Mouse (Mus musculus): ENCODE measurements around the gene Poc1a. TPM values are rescaled to one million over a fixed set of nuclear protein-coding genes. Genes with fewer than 3 reads are reported as not detected.

The Poc1a gene
- total and polyA plus RNA-seq, 2 experiments from 2014 or later: 9.8 to 10.8 TPM

- H3K4me1 ChIP-seq (ENCODE audit: insufficient read depth, low read length): peaks cover 24% of the 10 kb centered on the region
- no peaks in the 10 kb centered on the region for H3K9me3 ChIP-seq (ENCODE audit: low read length)
- 0 out of 2 replicates have a peak overlapping the region, but pooled peaks have one; percentile 4 for H3K4me3 ChIP-seq (ENCODE audit: low read length)
- 35% methylated on average over 6 of the region's 6 CpGs for WGBS
- DNase-seq (ENCODE audit: low spot score) (peak; percentile 22), ATAC-seq (no peak)
- peak overlapping the region; percentile 33 for H3K9ac ChIP-seq (replicated peaks; ENCODE audit: low read length)
- peaks cover 16% of the 10 kb centered on the region for H3K36me3 ChIP-seq (ENCODE audit: insufficient read depth, low read length)
- H3K27me3 ChIP-seq (ENCODE audit: insufficient read depth, low read length): no peaks in the 10 kb centered on the region
- H3K4me2 ChIP-seq (ENCODE audit: low read depth, low read length): peak overlapping the region; percentile 98
- H3K27ac ChIP-seq: peak overlapping the region; percentile 36; the same call in 1 of the 2 replicates
- TF ChIP-seq CTCF (IDR thresholded peaks at IDR 0.05; ENCODE audit: low read depth): no peak
Observed at GRCm38 (mm10) chr9:106371776-106372175, 90.9 kb downstream of the Poc1a start.

GRCm38 (mm10) chr9:106372431-106373412, 91.9 kb downstream of the Poc1a start:
- ATAC-seq (no peak), DNase-seq (ENCODE audit: low spot score) (no peak)
- 91% methylated on average over 11 of the region's 11 CpGs for WGBS
- Histone ChIP-seq H3K4me3 (ENCODE audit: low read length) (no peak overlapping the region), H3K4me2 (ENCODE audit: low read depth, low read length) (peak overlapping the region; percentile 98), H3K27me3 (ENCODE audit: insufficient read depth, low read length) (no peaks in the 10 kb centered on the region), H3K36me3 (ENCODE audit: insufficient read depth, low read length) (peaks cover 20% of the 10 kb centered on the region), H3K9me3 (ENCODE audit: low read length) (no peaks in the 10 kb centered on the region), H3K27ac (no peak overlapping the region), H3K9ac (replicated peaks; ENCODE audit: low read length) (peak overlapping the region; percentile 9; the same call in 1 of the 2 replicates), H3K4me1 (ENCODE audit: insufficient read depth, low read length) (peaks cover 18% of the 10 kb centered on the region)
- TF ChIP-seq CTCF (IDR thresholded peaks at IDR 0.05; ENCODE audit: low read depth): no peak

- H3K9ac ChIP-seq (replicated peaks; ENCODE audit: low read length): no peak overlapping the region
- H3K4me2 ChIP-seq (ENCODE audit: low read depth, low read length): no peak overlapping the region
- H3K27ac ChIP-seq: no peak overlapping the region
- WGBS: 68% methylated on average over 7 of the region's 7 CpGs
- no peak for DNase-seq (ENCODE audit: low spot score)
- no peak for TF ChIP-seq CTCF (IDR thresholded peaks at IDR 0.05; ENCODE audit: low read depth)
- H3K9me3 ChIP-seq (ENCODE audit: low read length): no peaks in the 10 kb centered on the region
- H3K4me3 ChIP-seq (ENCODE audit: low read length): no peak overlapping the region
- ATAC-seq: no peak
- no peaks in the 10 kb centered on the region for H3K27me3 ChIP-seq (ENCODE audit: insufficient read depth, low read length)
- H3K36me3 ChIP-seq (ENCODE audit: insufficient read depth, low read length): peaks cover 20% of the 10 kb centered on the region
- H3K4me1 ChIP-seq (ENCODE audit: insufficient read depth, low read length): peaks cover 18% of the 10 kb centered on the region
Observed at GRCm38 (mm10) chr9:106373973-106374372, 93.1 kb downstream of the Poc1a start.

- WGBS: 73% methylated on average over 8 of the region's 8 CpGs
- Histone ChIP-seq H3K36me3 (ENCODE audit: insufficient read depth, low read length) (peaks cover 20% of the 10 kb centered on the region), H3K27me3 (ENCODE audit: insufficient read depth, low read length) (no peaks in the 10 kb centered on the region), H3K9ac (replicated peaks; ENCODE audit: low read length) (no peak overlapping the region), H3K27ac (no peak overlapping the region), H3K4me3 (ENCODE audit: low read length) (no peak overlapping the region), H3K4me2 (ENCODE audit: low read depth, low read length) (no peak overlapping the region), H3K9me3 (ENCODE audit: low read length) (no peaks in the 10 kb centered on the region), H3K4me1 (ENCODE audit: insufficient read depth, low read length) (peaks cover 3% of the 10 kb centered on the region; the same call in 1 of the 2 replicates)
- DNase-seq (ENCODE audit: low spot score) (peak; percentile 41), ATAC-seq (peak; percentile 54; the same call in 1 of the 2 replicates)
- no peak for TF ChIP-seq CTCF (IDR thresholded peaks at IDR 0.05; ENCODE audit: low read depth)
Observed at GRCm38 (mm10) chr9:106377247-106377646, 96.4 kb downstream of the Poc1a start.

- WGBS: 85% methylated on average over 3 of the region's 3 CpGs
- DNase-seq (ENCODE audit: low spot score): no peak
Observed at GRCm38 (mm10) chr9:106378045-106378444, 97.2 kb downstream of the Poc1a start.

GRCm38 (mm10) chr9:106378753-106379152, 97.9 kb downstream of the Poc1a start:
- WGBS: 76% methylated on average over 9 of the region's 9 CpGs
- H3K27me3 ChIP-seq (ENCODE audit: insufficient read depth, low read length): no peaks in the 10 kb centered on the region
- peaks cover 10% of the 10 kb centered on the region for H3K36me3 ChIP-seq (ENCODE audit: insufficient read depth, low read length)
- H3K9ac ChIP-seq (replicated peaks; ENCODE audit: low read length): no peak overlapping the region
- peaks cover 6% of the 10 kb centered on the region for H3K4me1 ChIP-seq (ENCODE audit: insufficient read depth, low read length)
- no peak overlapping the region for H3K27ac ChIP-seq
- no peak overlapping the region for H3K4me2 ChIP-seq (ENCODE audit: low read depth, low read length)
- H3K4me3 ChIP-seq (ENCODE audit: low read length): no peak overlapping the region
- ATAC-seq (no peak), DNase-seq (ENCODE audit: low spot score) (no peak)
- no peaks in the 10 kb centered on the region for H3K9me3 ChIP-seq (ENCODE audit: low read length)
- TF ChIP-seq CTCF (IDR thresholded peaks at IDR 0.05; ENCODE audit: low read depth): no peak

More at GRCm38 (mm10) chr9:106378045-106378444, 97.2 kb downstream of the Poc1a start:
- no peaks in the 10 kb centered on the region for H3K27me3 ChIP-seq (ENCODE audit: insufficient read depth, low read length)
- peaks cover 17% of the 10 kb centered on the region for H3K36me3 ChIP-seq (ENCODE audit: insufficient read depth, low read length)
- H3K4me2 ChIP-seq (ENCODE audit: low read depth, low read length): no peak overlapping the region
- TF ChIP-seq CTCF (IDR thresholded peaks at IDR 0.05; ENCODE audit: low read depth): no peak
- peaks cover under 1% of the 10 kb centered on the region; the same call in 1 of the 2 replicates for H3K4me1 ChIP-seq (ENCODE audit: insufficient read depth, low read length)
- no peak overlapping the region for H3K9ac ChIP-seq (replicated peaks; ENCODE audit: low read length)
- no peak overlapping the region for H3K27ac ChIP-seq
- ATAC-seq: no peak
- no peak overlapping the region for H3K4me3 ChIP-seq (ENCODE audit: low read length)
- H3K9me3 ChIP-seq (ENCODE audit: low read length): no peaks in the 10 kb centered on the region
